Mouse (Mus musculus): ENCODE measurements around the gene Slc26a8. TPM values are rescaled to one million over a fixed set of nuclear protein-coding genes. Genes with fewer than 3 reads are reported as not detected.

Slc26a8 gene
- polyA plus RNA-seq, 1 experiment from 2014 or later = 0.49 TPM

GRCm38 (mm10) chr17:28709552-28710290 lies 19.7 kb upstream of the Slc26a8 start:
- WGBS = 92% methylated on average over 8 of the region's 8 CpGs

GRCm38 (mm10) chr17:28708989-28709388 lies 19.0 kb upstream of the Slc26a8 start:
- H3K27me3 ChIP-seq (ENCODE audit: low read depth, poor library complexity, severe bottlenecking) = no peaks in the 10 kb centered on the region
- 72% methylated on average over 2 of the region's 2 CpGs for WGBS
- peaks cover 17% of the 10 kb centered on the region for H3K36me3 ChIP-seq
- no peak overlapping the region for H3K27ac ChIP-seq
- DNase-seq (ENCODE audit: low spot score) = no peak
- no peaks in the 10 kb centered on the region for H3K9me3 ChIP-seq (replicated peaks)
- no peak overlapping the region for H3K4me3 ChIP-seq
- H3K4me1 ChIP-seq = peaks cover 13% of the 10 kb centered on the region

More at GRCm38 (mm10) chr17:28709552-28710290, 19.7 kb upstream of the Slc26a8 start:
- no peaks in the 10 kb centered on the region for H3K27me3 ChIP-seq (ENCODE audit: low read depth, poor library complexity, severe bottlenecking)
- peaks cover 13% of the 10 kb centered on the region for H3K4me1 ChIP-seq
- DNase-seq (ENCODE audit: low spot score) = no peak
- peaks cover 24% of the 10 kb centered on the region for H3K36me3 ChIP-seq
- no peaks in the 10 kb centered on the region for H3K9me3 ChIP-seq (replicated peaks)
- H3K4me3 ChIP-seq = no peak overlapping the region
- H3K27ac ChIP-seq = no peak overlapping the region

GRCm38 (mm10) chr17:28707816-28708215 lies 17.8 kb upstream of the Slc26a8 start:
- H3K9me3 ChIP-seq (replicated peaks) = no peaks in the 10 kb centered on the region
- no peak overlapping the region for H3K4me3 ChIP-seq
- H3K27ac ChIP-seq = no peak overlapping the region
- peaks cover 13% of the 10 kb centered on the region for H3K4me1 ChIP-seq
- no peaks in the 10 kb centered on the region for H3K27me3 ChIP-seq (ENCODE audit: low read depth, poor library complexity, severe bottlenecking)
- no peak for DNase-seq (ENCODE audit: low spot score)
- H3K36me3 ChIP-seq = peaks cover 10% of the 10 kb centered on the region
- WGBS = 90% methylated on average over 2 of the region's 2 CpGs

GRCm38 (mm10) chr17:28707136-28707627 lies 17.1 kb upstream of the Slc26a8 start:
- Histone ChIP-seq H3K4me3 (no peak overlapping the region), H3K4me1 (peaks cover 13% of the 10 kb centered on the region), H3K36me3 (peaks cover 10% of the 10 kb centered on the region), H3K9me3 (replicated peaks) (no peaks in the 10 kb centered on the region), H3K27ac (no peak overlapping the region), H3K27me3 (ENCODE audit: low read depth, poor library complexity, severe bottlenecking) (no peaks in the 10 kb centered on the region)
- no peak for DNase-seq (ENCODE audit: low spot score)
- 96% methylated on average over 3 of the region's 3 CpGs for WGBS

- peaks cover 11% of the 10 kb centered on the region for H3K36me3 ChIP-seq
- DNase-seq (ENCODE audit: low spot score) = no peak
- no peak overlapping the region for H3K4me3 ChIP-seq
- H3K9me3 ChIP-seq (replicated peaks) = no peaks in the 10 kb centered on the region
- peaks cover 13% of the 10 kb centered on the region for H3K4me1 ChIP-seq
- H3K27me3 ChIP-seq (ENCODE audit: low read depth, poor library complexity, severe bottlenecking) = no peaks in the 10 kb centered on the region
- H3K27ac ChIP-seq = no peak overlapping the region
- WGBS = 64% methylated on average over 1 of the region's 1 CpGs
These were observed 16.7 kb upstream of the Slc26a8 start for GRCm38 (mm10) chr17:28706697-28707096.

- H3K27me3 ChIP-seq (ENCODE audit: low read depth, poor library complexity, severe bottlenecking) = no peaks in the 10 kb centered on the region
- peaks cover 10% of the 10 kb centered on the region for H3K4me1 ChIP-seq
- WGBS = 79% methylated on average over 2 of the region's 2 CpGs
- DNase-seq (ENCODE audit: low spot score) = no peak
- no peak overlapping the region for H3K27ac ChIP-seq
- H3K4me3 ChIP-seq = no peak overlapping the region
- no peaks in the 10 kb centered on the region for H3K9me3 ChIP-seq (replicated peaks)
- peaks cover 18% of the 10 kb centered on the region for H3K36me3 ChIP-seq
These were observed 12.6 kb upstream of the Slc26a8 start for GRCm38 (mm10) chr17:28702646-28703045.

- Histone ChIP-seq H3K27ac (no peak overlapping the region), H3K4me3 (no peak overlapping the region), H3K9me3 (replicated peaks) (no peaks in the 10 kb centered on the region), H3K36me3 (peaks cover 18% of the 10 kb centered on the region), H3K27me3 (ENCODE audit: low read depth, poor library complexity, severe bottlenecking) (no peaks in the 10 kb centered on the region), H3K4me1 (peaks cover 15% of the 10 kb centered on the region)
- no peak for DNase-seq (ENCODE audit: low spot score)
- WGBS = 83% methylated on average over 3 of the region's 3 CpGs
These were observed 11.7 kb upstream of the Slc26a8 start for GRCm38 (mm10) chr17:28701737-28702136.

- Histone ChIP-seq H3K27me3 (ENCODE audit: low read depth, poor library complexity, severe bottlenecking) (no peaks in the 10 kb centered on the region), H3K9me3 (replicated peaks) (no peaks in the 10 kb centered on the region), H3K4me3 (no peak overlapping the region), H3K27ac (no peak overlapping the region), H3K36me3 (peaks cover 18% of the 10 kb centered on the region), H3K4me1 (peaks cover 18% of the 10 kb centered on the region)
- WGBS = 98% methylated on average over 4 of the region's 4 CpGs
- DNase-seq (ENCODE audit: low spot score) = no peak
These were observed 11.1 kb upstream of the Slc26a8 start for GRCm38 (mm10) chr17:28701171-28701570.

GRCm38 (mm10) chr17:28699789-28700188 lies 9.8 kb upstream of the Slc26a8 start:
- DNase-seq (ENCODE audit: low spot score) = no peak
- peaks cover 12% of the 10 kb centered on the region for H3K36me3 ChIP-seq
- peaks cover 26% of the 10 kb centered on the region for H3K4me1 ChIP-seq
- H3K4me3 ChIP-seq = no peak overlapping the region
- WGBS = 89% methylated on average over 7 of the region's 7 CpGs
- no peaks in the 10 kb centered on the region for H3K9me3 ChIP-seq (replicated peaks)
- no peaks in the 10 kb centered on the region for H3K27me3 ChIP-seq (ENCODE audit: low read depth, poor library complexity, severe bottlenecking)
- no peak overlapping the region for H3K27ac ChIP-seq

- no peak overlapping the region for H3K27ac ChIP-seq
- no peak overlapping the region for H3K4me3 ChIP-seq
- peaks cover 13% of the 10 kb centered on the region for H3K36me3 ChIP-seq
- H3K27me3 ChIP-seq (ENCODE audit: low read depth, poor library complexity, severe bottlenecking) = no peaks in the 10 kb centered on the region
- DNase-seq (ENCODE audit: low spot score) = no peak
- 97% methylated on average over 2 of the region's 2 CpGs for WGBS
- H3K9me3 ChIP-seq (replicated peaks) = no peaks in the 10 kb centered on the region
- H3K4me1 ChIP-seq = peaks cover 31% of the 10 kb centered on the region
These were observed 8.6 kb upstream of the Slc26a8 start for GRCm38 (mm10) chr17:28698672-28699071.

GRCm38 (mm10) chr17:28698245-28698644 lies 8.2 kb upstream of the Slc26a8 start:
- Histone ChIP-seq H3K4me1 (peaks cover 36% of the 10 kb centered on the region), H3K9me3 (replicated peaks) (no peaks in the 10 kb centered on the region), H3K36me3 (peaks cover 14% of the 10 kb centered on the region), H3K4me3 (no peak overlapping the region), H3K27ac (no peak overlapping the region), H3K27me3 (ENCODE audit: low read depth, poor library complexity, severe bottlenecking) (no peaks in the 10 kb centered on the region)
- WGBS = 61% methylated on average over 4 of the region's 4 CpGs
- no peak for DNase-seq (ENCODE audit: low spot score)

GRCm38 (mm10) chr17:28697290-28698195 lies 7.5 kb upstream of the Slc26a8 start:
- 88% methylated on average over 13 of the region's 13 CpGs for WGBS
- Histone ChIP-seq H3K27ac (no peak overlapping the region), H3K4me3 (no peak overlapping the region), H3K27me3 (ENCODE audit: low read depth, poor library complexity, severe bottlenecking) (no peaks in the 10 kb centered on the region), H3K36me3 (peaks cover 14% of the 10 kb centered on the region), H3K9me3 (replicated peaks) (no peaks in the 10 kb centered on the region), H3K4me1 (peaks cover 43% of the 10 kb centered on the region)
- DNase-seq (ENCODE audit: low spot score) = no peak

GRCm38 (mm10) chr17:28696641-28697040 lies 6.6 kb upstream of the Slc26a8 start:
- H3K4me1 ChIP-seq = peaks cover 44% of the 10 kb centered on the region
- WGBS = 24% methylated on average over 2 of the region's 2 CpGs
- H3K27ac ChIP-seq = no peak overlapping the region
- H3K9me3 ChIP-seq (replicated peaks) = no peaks in the 10 kb centered on the region
- DNase-seq (ENCODE audit: low spot score) = no peak
- H3K27me3 ChIP-seq (ENCODE audit: low read depth, poor library complexity, severe bottlenecking) = no peaks in the 10 kb centered on the region
- H3K36me3 ChIP-seq = peaks cover 12% of the 10 kb centered on the region
- no peak overlapping the region for H3K4me3 ChIP-seq
